ENCODE assay signal across 8 mouse cellular contexts in genomic region chr19:14435681-14436376, GRCm38 (mm10).
DNase-seq lines count a peak whose midpoint lies in the region; ATAC-seq and TF ChIP-seq lines count a peak whose summit lies in the region.

No protein-coding gene starts in this region.

- no peaks in the 10 kb centered on the region for H3K27me3 ChIP-seq in CH12.LX (replicated peaks)
- H3K27me3 ChIP-seq in hindbrain, postnatal 0 days (ENCODE audit: insufficient read depth, low read length) = no peaks in the 10 kb centered on the region

- no peak for TF ChIP-seq CTCF in CH12.LX (conservative IDR thresholded peaks at IDR 0.05 in 1 of 2, IDR thresholded peaks at IDR 0.05 in 1 of 2; ENCODE audit: low read depth in 2 of 2, low read length in 2 of 2)
- no peak for TF ChIP-seq CTCF in hindbrain, postnatal 0 days (IDR thresholded peaks at IDR 0.05; ENCODE audit: low read depth)
- TF ChIP-seq CTCF in gastrocnemius, adult 2 months (IDR thresholded peaks at IDR 0.05) = no peak

- no peak for TF ChIP-seq RAD21 in CH12.LX (IDR thresholded peaks at IDR 0.05; ENCODE audit: low read depth, low read length)

- TF ChIP-seq EP300 in CH12.LX (IDR thresholded peaks at IDR 0.05; ENCODE audit: low read length) = no peak

- ATAC-seq in hindbrain, postnatal 0 days = peak; percentile 90

- peak overlapping the region; percentile 3; the same call in 1 of the 2 replicates for H3K4me2 ChIP-seq in CH12.LX (ENCODE audit: insufficient read depth, low read depth, poor library complexity, severe bottlenecking)
- H3K4me2 ChIP-seq in hindbrain, postnatal 0 days (ENCODE audit: low read depth, low read length) = peak overlapping the region; percentile 31

- no peak overlapping the region for H3K9ac ChIP-seq in CH12.LX (ENCODE audit: insufficient read depth, low read depth)
- H3K9ac ChIP-seq in hindbrain, postnatal 0 days (replicated peaks; ENCODE audit: low read length) = no peak overlapping the region

- no peaks in the 10 kb centered on the region for H3K36me3 ChIP-seq in CH12.LX (replicated peaks in 1 of 2; ENCODE audit: control insufficient read depth in 1 of 2, insufficient read depth in 1 of 2, low read length in 1 of 2)
- H3K36me3 ChIP-seq in hindbrain, postnatal 0 days (ENCODE audit: insufficient read depth, low read length) = no peaks in the 10 kb centered on the region

- dilution Hi-C loops in CH12.LX (cut with MboI; ENCODE audit: extremely low pct_ligation_motif_present, extremely low pct_unique_long_range_greater_than_20kb, low sequenced_read_pairs) = no loop called here

- H3K9me3 ChIP-seq in CH12.LX (replicated peaks; ENCODE audit: low read length) = no peaks in the 10 kb centered on the region
- no peaks in the 10 kb centered on the region for H3K9me3 ChIP-seq in hindbrain, postnatal 0 days (ENCODE audit: low read length)

- H3K79me2 ChIP-seq in CH12.LX (replicated peaks; ENCODE audit: control insufficient read depth, extremely low read depth, insufficient read depth, poor library complexity, severe bottlenecking) = no peaks in the 10 kb centered on the region

- intact Hi-C loops in gastrocnemius, adult 2 months (cut with DNase I) = no loop called here
- intact Hi-C loops in gastrocnemius, postnatal 14 days (cut with DNase I; ENCODE audit: low total_unique reads) = no loop called here

- DNase-seq in CH12.LX (ENCODE audit: extremely low read depth) = peak; percentile 42
- peak; percentile 29 to 41 for DNase-seq in cerebellum, postnatal 14 days
- DNase-seq in hindbrain, postnatal 0 days (ENCODE audit: low spot score) = peak; percentile 82
- peak; percentile 23 for DNase-seq in lung, postnatal 14 days
- DNase-seq in gastrocnemius, adult 2 months = no peak
- DNase-seq in ovary, postnatal 10 days (ENCODE audit: low spot score) = no peak
- no peak for DNase-seq in gastrocnemius, postnatal 14 days
- no peak for DNase-seq in B cell, adult 2 months

- in situ Hi-C loops in CH12.LX (cut with MboI; ENCODE audit: low pct_ligation_motif_present, low pct_unique_long_range_greater_than_20kb, low sequenced_read_pairs) = no loop called here

- no peak for TF ChIP-seq POLR2A in CH12.LX (IDR thresholded peaks at IDR 0.05; ENCODE audit: low read depth, low read length)

- H3K27ac ChIP-seq in CH12.LX (ENCODE audit: insufficient read depth, low read depth) = no peak overlapping the region
- peak overlapping the region; percentile 36; the same call in 1 of the 2 replicates for H3K27ac ChIP-seq in hindbrain, postnatal 0 days
- H3K27ac ChIP-seq in gastrocnemius, adult 2 months = no peak overlapping the region

- H3K4me3 ChIP-seq in CH12.LX (replicated peaks in 1 of 3; ENCODE audit: low read depth in 2 of 3, low read length in 2 of 3, poor library complexity in 1 of 3) = no peak overlapping the region
- no peak overlapping the region for H3K4me3 ChIP-seq in hindbrain, postnatal 0 days (ENCODE audit: low read length)
- no peak overlapping the region for H3K4me3 ChIP-seq in gastrocnemius, adult 2 months

- WGBS in hindbrain, postnatal 0 days = 15% methylated on average over 14 of the region's 14 CpGs

- H3K4me1 ChIP-seq in CH12.LX (ENCODE audit: control insufficient read depth in 1 of 2, insufficient read depth in 2 of 2) = peaks cover 0 to 20% of the 10 kb centered on the region in 2 experiments; a peak in 2 of 4 replicates
- H3K4me1 ChIP-seq in hindbrain, postnatal 0 days (ENCODE audit: insufficient read depth, low read length) = peaks cover 4% of the 10 kb centered on the region; the same call in 1 of the 2 replicates

TF ChIP-seq in CH12.LX, 34 proteins besides CTCF, POLR2A, EP300 and RAD21:
- TF ChIP-seq NRF1 (IDR thresholded peaks at IDR 0.05; ENCODE audit: low read depth, low read length) = no peak
- peak; percentile 45; the same call in 1 of the 2 replicates for TF ChIP-seq MEF2A (IDR thresholded peaks at IDR 0.05; ENCODE audit: borderline replicate concordance, low read depth, low read length)
- no peak for TF ChIP-seq PAX5 (IDR thresholded peaks at IDR 0.05; ENCODE audit: low read length)
- TF ChIP-seq TCF12 (IDR thresholded peaks at IDR 0.05; ENCODE audit: low read depth, low read length) = no peak
- no peak for TF ChIP-seq IRF4 (IDR thresholded peaks at IDR 0.05; ENCODE audit: low read depth, low read length)
- TF ChIP-seq E2F4 (IDR thresholded peaks at IDR 0.05; ENCODE audit: insufficient replicate concordance, low read depth, low read length) = no peak
- TF ChIP-seq TBP (conservative IDR thresholded peaks at IDR 0.05; ENCODE audit: low read depth, low read length) = no peak
TF ChIP-seq in CH12.LX: peak in this region for 1.

Comparison
In these comparisons a context has a peak if more than half of its experiments do, and no peak if none do; other contexts are left out.
1. DNase-seq: peak in CH12.LX (single experiment), cerebellum, postnatal 14 days (2 of 2), hindbrain, postnatal 0 days (single experiment) and lung, postnatal 14 days (single experiment); none in gastrocnemius, adult 2 months (single experiment), ovary, postnatal 10 days (single experiment), gastrocnemius, postnatal 14 days (single experiment) and B cell, adult 2 months (0 of 2).